Mouse (Mus musculus): ENCODE measurements around the gene Pramef17. TPM values are rescaled to one million over a fixed set of nuclear protein-coding genes. Genes with fewer than 3 reads are reported as not detected.
"Not testable (repeated sequence)": the region's sequence is repeated elsewhere in the genome, so short reads cannot be mapped to it uniquely, and the experiment has no call there.

Pramef17 gene
- not detected for polyA plus RNA-seq (2021)

DNA sequence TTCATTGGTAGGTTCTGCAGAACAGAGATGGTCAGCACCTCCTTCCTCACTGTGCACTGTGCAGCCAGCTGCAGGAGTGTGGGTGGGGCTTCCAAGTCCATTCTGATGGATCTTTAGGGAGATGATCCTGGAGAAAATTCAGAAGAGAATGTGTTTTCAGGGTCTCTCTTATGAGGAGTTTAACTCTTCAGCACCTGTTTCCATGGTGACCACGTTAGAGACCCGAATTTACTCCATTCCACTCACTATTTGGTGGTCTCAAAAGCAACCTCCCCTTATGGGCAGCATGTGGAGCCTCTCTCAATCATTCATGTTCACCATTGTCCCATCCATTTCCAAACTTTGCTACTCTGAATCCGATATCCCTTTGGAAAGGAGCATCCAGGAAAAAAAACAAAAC lies at the start of gene Pramef17:
Gene Pramef17, minus strand, starts transcription at position 101 of the 400 bp plus-strand sequence.
- DNase-seq (ENCODE audit: low read depth, low spot score); POLR2A ChIA-PET; ATAC-seq; in situ Hi-C loops (cut with MboI; ENCODE audit: low pct_unique_long_range_greater_than_20kb); H3K27me3 ChIP-seq; CTCF ChIA-PET: not testable (repeated sequence)

DNA sequence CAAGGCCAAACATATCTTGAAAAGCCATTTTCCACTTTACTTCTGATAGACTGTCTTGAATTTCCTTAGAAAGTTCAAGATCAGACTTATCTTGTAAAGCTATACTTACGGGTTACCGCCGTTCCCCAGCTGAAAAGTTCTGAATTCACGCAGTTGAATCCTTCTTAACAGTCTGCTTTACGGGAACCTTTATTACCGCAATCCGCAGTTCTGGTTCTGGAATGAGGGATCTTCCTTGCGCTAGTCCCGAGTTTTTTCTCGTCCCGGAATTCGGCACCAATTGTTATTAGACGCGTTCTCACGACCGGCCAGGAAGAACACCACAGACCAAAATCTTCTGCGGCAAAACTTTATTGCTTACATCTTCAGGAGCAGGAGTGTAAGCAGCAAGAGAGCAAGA lies 6.0 kb downstream of the Pramef17 start:
- CTCF ChIA-PET; ATAC-seq; in situ Hi-C loops (cut with MboI; ENCODE audit: low pct_unique_long_range_greater_than_20kb); H3K27me3 ChIP-seq; DNase-seq (ENCODE audit: low read depth, low spot score); POLR2A ChIA-PET: not testable (repeated sequence)

DNA sequence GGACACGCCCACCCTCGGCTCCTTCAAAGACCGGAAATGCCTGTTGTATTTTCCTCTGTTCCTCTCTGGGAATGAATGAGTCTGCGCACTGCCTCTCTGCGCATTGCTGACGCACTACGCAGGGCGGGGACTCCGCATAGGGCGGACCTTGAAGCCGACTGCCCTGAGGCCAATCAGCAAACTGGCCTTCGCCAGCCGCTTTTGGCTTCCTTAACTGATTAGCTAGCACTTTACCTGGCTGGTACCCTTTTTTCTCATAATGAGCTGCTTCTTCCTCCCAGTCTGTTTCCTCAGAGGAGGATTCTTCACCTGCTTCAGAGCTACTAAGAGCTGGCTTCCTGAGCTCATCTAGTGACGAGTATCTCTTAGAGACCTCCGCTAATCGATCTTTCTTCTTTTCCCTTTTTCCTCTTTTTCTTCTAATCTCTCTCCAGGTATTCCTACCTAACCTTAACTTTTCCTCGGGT lies 6.7 kb downstream of the Pramef17 start:
- ATAC-seq; POLR2A ChIA-PET; CTCF ChIA-PET; DNase-seq (ENCODE audit: low read depth, low spot score); in situ Hi-C loops (cut with MboI; ENCODE audit: low pct_unique_long_range_greater_than_20kb); H3K27me3 ChIP-seq: not testable (repeated sequence)

DNA sequence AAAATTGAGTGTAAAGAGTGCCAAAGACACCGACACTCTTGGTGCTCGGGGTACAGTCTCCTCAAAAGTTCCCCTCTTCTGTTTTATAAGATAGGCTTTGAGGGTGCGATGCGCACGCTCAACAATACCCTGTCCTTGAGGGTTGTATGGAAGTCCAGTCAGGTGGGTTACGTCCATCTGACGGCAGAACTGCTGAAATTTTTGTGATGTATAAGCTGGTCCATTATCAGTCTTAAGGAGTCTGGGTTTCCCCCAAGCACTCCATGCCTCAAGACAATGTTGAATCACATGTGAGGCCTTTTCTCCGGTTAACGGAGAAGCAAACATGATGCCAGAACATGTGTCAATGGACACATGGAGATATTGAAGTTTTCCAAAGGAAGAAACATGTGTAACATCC lies 8.4 kb downstream of the Pramef17 start:
- not testable (repeated sequence) for DNase-seq (ENCODE audit: low read depth, low spot score)

DNA sequence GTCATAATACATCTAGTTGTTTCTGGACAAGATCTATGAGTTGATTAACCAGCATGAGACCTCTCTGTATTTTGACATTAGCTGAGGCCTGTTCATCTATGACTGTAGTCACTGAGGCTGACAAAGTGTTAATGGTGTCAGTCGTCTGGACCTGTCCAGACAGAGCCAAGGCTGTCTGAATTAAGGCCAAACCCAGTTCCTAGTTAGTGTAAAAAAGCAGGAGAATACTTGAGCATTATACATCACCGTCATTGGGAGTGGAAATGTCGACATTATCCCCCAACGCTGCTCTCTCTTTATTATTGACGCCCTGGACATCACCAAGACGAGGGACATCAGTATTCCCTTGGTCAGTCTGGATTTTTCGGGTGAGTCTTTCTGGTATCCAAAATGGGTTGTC lies 9.0 kb downstream of the Pramef17 start:
- in situ Hi-C loops (cut with MboI; ENCODE audit: low pct_unique_long_range_greater_than_20kb); POLR2A ChIA-PET; DNase-seq (ENCODE audit: low read depth, low spot score); H3K27me3 ChIP-seq; ATAC-seq; CTCF ChIA-PET: not testable (repeated sequence)

More for the DNA sequence above, 8.4 kb downstream of the Pramef17 start:
- CTCF ChIA-PET; ATAC-seq; H3K27me3 ChIP-seq; POLR2A ChIA-PET; in situ Hi-C loops (cut with MboI; ENCODE audit: low pct_unique_long_range_greater_than_20kb): not testable (repeated sequence)

- H3K27me3 ChIP-seq; ATAC-seq; POLR2A ChIA-PET; in situ Hi-C loops (cut with MboI; ENCODE audit: low pct_unique_long_range_greater_than_20kb); CTCF ChIA-PET; DNase-seq (ENCODE audit: low read depth, low spot score): not testable (repeated sequence)
These were observed 10.7 kb downstream of the Pramef17 start for GRCm38 (mm10) chr4:143983446-143983845.

DNA sequence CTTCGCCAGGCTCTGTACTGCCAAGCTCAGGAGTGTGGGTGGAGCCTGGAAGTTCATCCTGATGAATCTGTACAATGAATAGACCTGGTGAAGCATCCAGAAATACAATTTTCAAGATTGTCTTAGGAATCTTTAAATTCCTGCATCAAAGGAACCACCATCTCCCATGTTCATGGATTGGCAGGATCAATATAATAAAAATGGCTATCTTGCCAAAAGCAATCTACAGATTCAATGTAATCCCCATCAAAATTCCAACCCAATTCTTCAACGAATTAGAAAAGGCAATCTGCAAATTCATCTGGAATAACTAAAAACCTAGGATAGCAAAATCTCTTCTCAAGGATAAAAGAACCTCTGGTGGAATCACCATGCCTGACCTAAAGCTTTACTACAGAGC lies 27.3 kb downstream of the Pramef17 start, which contains the start of gene Gm13101:
Gene Gm13101, minus strand, starts transcription at position 101 of the 400 bp plus-strand sequence.
- ATAC-seq; in situ Hi-C loops (cut with MboI; ENCODE audit: low pct_unique_long_range_greater_than_20kb); DNase-seq (ENCODE audit: low read depth, low spot score); H3K27me3 ChIP-seq; POLR2A ChIA-PET; CTCF ChIA-PET: not testable (repeated sequence)

- H3K27me3 ChIP-seq; DNase-seq (ENCODE audit: low read depth, low spot score); CTCF ChIA-PET; in situ Hi-C loops (cut with MboI; ENCODE audit: low pct_unique_long_range_greater_than_20kb); ATAC-seq; POLR2A ChIA-PET: not testable (repeated sequence)
These were observed 43.3 kb downstream of the Pramef17 start, which contains the start of gene Pramef25 for GRCm38 (mm10) chr4:143950916-143951315. Pramef25 (minus strand) TSS chr4:143951016.

Other genes with a start within 250 kb of the Pramef17 start
- gene Gm13023, start 205.0 kb downstream of the Pramef17 start, polyA plus RNA-seq (2021) = not detected
- not detected for gene Gm13084, start 178.3 kb downstream of the Pramef17 start, polyA plus RNA-seq (2021)
- gene Gm13103, start 147.9 kb downstream of the Pramef17 start, polyA plus RNA-seq (2021) = not detected
- gene Pramef6, start 94.0 kb downstream of the Pramef17 start, polyA plus RNA-seq (2021) = not detected
- gene Pramef25, start 43.4 kb downstream of the Pramef17 start, polyA plus RNA-seq (2021) = 0.04 TPM
- not detected for gene Gm13101, start 27.4 kb downstream of the Pramef17 start, polyA plus RNA-seq (2021)
- not detected for gene Pramel4, start 64.8 kb upstream of the Pramef17 start, polyA plus RNA-seq (2021)
- gene Gm13102, start 112.1 kb upstream of the Pramef17 start, polyA plus RNA-seq (2021) = not detected
- not detected for gene Oog3, start 168.3 kb upstream of the Pramef17 start, polyA plus RNA-seq (2021)
- not detected for gene Oog2, start 196.3 kb upstream of the Pramef17 start, polyA plus RNA-seq (2021)
- gene C87977, start 218.9 kb upstream of the Pramef17 start, polyA plus RNA-seq (2021) = not detected

Measured in Patski (cell line).